Mouse (Mus musculus): ENCODE results near the gene Gm17018.

Gene Gm17018

GRCm38 (mm10) chr19:45622144-45622543, 61.7 kb downstream of the Gm17018 start:
- no peak for DNase-seq (ENCODE audit: low read depth, low spot score)

DNA sequence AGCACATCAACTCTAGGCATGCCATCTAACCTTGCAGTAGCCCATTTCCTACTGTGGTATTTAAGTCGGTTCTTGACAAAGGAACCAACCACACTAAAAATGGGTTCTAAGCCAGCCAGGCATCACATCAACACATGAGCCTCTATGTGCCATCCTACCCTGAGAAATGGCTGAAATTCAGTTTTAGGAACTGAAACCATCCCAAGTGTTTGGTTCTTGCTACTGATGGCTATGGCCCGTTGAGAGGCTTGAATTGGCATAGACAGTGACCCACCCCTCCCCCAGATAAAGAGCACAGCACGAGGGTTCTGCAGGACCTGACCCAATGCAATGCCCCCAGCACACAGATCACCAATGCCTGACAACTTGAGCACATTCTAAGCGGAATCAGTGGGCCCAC, 63.3 kb downstream of the Gm17018 start:
- DNase-seq (ENCODE audit: low read depth, low spot score): no peak

DNA sequence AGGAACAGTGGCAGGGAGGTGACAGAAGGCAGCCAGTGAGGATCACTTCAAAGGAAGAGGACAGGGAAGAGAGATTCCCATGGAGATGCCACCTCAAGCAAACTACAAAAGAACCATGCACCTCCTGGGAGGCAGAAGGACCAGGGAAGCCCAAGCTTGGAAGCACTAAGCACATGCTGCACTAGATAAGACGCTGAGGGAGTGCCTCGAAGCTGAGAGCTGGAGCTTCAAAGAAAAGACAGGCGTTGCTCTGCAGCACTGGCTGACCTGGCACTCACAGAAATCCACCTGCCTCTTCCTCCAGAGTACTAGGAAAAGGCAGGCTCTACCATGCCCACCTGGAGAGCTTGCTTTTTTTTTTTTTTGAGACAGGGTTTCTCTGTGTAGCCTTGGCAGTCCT, 66.6 kb downstream of the Gm17018 start:
- DNase-seq (ENCODE audit: low read depth, low spot score): no peak

- DNase-seq (ENCODE audit: low read depth, low spot score): no peak
Observed at GRCm38 (mm10) chr19:45628649-45629048, 68.2 kb downstream of the Gm17018 start.

GRCm38 (mm10) chr19:45629219-45629618, 68.8 kb downstream of the Gm17018 start:
- DNase-seq (ENCODE audit: low read depth, low spot score): no peak
